Mouse (Mus musculus) naive thymus-derived CD4-positive, alpha-beta T cell, adult 2 months (primary cell): ENCODE measurements around the gene Tstd2.

ENCODE experiments used
- DNase-seq: peaks from one replicate; pipeline ENCODE4 v3.0.0-alpha.2; 2011; ENCODE audit warnings: low read depth

Gene Tstd2

DNA sequence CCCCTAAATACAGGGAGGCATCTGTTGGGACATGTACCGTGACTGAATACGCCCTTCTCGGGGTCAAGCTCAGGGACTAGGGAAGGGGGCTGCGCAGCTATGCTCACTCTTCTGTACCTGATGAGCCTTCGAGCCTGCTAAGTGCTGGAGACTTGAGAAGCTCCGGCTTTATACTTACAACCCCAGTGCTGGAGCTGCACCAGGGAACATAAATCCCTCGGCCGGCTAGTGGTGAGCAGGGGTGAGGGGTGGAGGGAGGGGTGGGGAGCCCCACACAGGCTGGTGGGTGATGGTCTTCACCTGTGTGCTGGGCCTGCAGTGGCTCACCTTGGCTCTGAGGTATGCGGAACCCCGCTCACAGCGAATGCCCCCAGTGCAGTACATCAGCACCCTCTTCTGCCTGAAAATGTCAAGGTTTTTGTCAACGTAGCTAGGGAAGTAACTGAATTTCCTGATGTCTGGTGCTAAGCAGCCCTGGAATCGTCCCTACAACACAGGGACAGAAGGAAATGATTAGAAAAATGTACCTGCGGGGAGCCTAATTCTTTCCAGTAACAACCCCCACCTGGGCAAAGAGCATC lies 18.9 kb downstream of the Tstd2 start:
- DNase-seq, result no peak

DNA sequence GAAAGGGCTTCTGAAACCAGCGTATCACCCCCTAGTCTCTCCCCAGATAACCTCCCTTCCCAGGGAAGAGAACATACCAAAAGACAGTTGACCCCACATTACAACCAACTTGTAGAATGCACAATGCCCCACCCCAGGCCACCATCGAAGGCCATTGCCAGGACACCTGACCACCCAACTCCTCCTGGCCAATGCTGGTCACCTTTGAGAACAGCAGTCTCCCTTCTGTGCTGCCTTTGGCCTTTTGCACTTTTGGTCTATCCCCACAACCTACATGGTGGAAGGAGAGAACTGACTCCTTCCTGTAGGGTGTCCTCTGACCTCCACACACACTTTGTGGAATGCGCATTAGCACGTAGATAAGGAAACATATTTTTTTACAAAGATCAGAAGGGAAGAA lies 21.0 kb downstream of the Tstd2 start:
- no peak for DNase-seq

DNA sequence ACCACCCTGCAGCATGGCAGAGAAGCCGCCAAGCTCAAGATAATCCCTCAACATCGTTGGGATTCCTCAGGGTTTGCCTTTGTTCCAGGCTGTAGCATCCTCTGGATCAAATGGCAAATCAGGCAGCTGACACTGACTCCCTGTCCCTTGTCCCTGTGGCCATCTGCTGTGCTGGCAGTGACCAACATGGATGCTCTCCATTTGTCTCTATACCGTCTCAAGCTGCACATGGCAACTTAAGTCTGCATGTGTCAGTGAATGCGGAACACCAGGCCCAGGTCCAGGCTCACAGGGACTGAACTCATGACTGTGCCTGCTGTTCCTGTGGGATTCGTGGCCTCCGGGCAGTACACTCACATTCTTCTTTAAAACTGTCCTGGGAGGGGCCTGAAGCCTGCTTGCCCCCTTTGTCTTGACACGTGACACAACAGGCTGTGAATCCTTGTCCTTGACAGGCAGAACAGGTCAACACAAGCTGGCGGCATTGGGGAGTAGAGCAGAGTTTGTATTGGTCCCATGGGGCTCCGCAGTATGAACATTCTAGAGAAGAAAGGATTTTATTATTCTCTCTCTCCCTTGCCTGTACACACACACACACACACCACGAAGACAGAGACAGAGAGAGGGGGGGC lies 21.8 kb downstream of the Tstd2 start:
- no peak for DNase-seq

DNA sequence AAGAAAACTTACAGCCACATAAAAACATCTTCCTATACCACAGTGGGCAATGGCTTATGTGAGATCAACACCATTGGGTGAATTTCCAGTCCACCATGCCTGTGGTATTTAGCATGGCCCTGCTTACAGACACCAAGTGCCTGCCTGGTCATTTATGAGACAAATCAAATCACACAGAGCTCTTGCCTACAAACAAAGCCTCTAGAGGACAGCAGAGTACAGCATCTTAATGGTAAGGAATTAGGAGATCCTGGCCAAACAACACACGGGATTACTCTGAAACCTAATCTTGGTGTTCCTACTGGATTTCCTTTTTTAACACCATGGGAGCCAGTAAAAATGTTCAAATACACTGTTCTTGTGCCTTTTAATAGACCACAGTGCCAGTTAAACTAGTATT lies 23.2 kb downstream of the Tstd2 start:
- no peak for DNase-seq

DNA sequence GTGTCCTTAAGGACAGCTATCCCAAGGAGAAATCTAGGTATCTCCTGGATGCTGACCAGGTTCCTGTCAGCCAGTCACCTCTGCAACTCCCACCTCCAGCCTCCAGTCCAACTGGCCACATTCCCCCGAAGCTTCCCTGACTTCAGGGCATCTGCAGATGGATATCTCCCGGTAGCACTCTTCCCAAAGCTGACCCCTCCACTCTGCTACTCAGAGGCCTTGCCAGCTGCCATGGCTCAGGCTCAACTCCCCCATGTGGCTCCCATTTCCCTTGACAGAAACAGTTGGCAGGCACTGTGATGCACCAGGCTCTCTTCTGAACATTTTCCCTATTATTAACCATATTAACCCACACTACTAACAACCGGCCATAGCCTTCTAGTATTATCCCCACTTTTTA lies 27.1 kb downstream of the Tstd2 start:
- no peak for DNase-seq

DNA sequence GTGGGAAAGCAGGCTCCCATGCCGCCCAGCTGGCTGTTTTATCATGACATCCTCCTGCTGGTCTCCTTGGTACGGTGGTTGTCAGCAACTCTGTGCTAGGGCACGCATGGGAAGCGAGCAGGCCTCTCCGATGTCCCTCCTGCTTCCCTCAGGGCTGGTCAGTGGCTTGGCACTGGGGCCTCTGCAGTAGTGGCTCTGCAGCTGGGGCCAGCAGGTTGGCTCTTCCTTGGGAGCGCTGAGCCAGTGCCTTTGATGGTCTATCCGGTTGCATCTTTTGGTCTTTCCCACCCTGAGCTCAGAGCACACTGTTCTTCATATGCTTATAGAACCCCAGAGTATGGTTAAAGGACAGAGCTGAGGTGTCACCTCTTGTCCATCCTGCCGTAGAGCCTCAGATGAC lies 28.4 kb downstream of the Tstd2 start:
- no peak for DNase-seq

DNA sequence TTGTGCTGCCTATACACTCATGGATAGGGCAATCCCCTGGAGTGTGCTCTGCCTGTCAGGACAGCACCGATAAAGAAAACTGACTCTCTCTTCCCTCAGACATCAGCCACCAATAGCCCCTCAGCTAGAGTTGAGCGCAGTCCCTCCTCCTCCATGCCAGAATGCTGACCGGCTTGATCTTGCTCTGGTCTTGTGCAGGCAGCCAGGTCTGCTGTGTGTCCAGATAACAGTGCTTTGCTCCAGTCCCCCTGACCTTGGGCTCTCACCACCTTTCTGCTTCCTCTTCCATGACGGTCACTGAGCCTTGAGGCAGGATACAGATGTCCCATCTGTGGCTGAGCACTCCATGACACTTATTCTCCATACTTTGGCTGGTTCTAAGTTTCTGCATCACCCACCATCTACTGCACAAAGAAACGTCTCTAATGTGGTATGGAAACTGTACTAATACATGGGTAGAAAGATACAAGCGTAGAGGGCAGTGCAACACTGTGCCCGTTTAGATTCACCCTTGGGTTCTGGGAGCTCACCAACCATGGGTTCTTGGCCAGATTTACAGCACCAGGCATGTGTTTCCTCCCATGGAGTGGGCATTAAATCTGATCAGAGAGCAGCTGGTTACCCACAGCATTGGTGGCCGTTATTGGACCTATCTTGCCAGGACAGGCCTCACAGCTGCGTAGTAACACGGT lies 36.3 kb downstream of the Tstd2 start:
- DNase-seq, result no peak

DNA sequence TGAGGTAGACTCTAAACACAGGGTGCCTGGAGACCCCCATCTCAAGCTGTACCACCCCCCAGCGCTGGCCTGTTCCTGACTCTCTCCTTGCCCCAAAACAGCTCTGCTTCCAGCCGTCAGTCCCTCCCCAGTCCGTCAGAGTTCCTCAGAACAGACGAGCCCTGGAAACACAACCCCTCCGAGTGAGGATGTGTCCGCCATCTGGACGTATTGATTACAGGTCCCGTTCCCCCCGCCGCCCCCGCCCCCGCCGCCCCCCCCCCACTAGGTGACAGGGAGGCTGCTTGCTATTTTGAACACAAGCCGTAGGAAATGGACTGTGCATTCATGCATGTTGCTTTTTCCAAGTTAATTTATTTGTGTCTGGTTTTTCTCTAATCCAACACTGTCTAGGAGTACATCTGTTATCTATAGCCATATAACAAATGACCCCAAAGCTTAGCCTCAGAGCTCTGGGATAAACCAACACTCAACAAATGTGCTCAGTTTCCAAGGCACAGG lies 37.2 kb downstream of the Tstd2 start:
- no peak for DNase-seq

DNA sequence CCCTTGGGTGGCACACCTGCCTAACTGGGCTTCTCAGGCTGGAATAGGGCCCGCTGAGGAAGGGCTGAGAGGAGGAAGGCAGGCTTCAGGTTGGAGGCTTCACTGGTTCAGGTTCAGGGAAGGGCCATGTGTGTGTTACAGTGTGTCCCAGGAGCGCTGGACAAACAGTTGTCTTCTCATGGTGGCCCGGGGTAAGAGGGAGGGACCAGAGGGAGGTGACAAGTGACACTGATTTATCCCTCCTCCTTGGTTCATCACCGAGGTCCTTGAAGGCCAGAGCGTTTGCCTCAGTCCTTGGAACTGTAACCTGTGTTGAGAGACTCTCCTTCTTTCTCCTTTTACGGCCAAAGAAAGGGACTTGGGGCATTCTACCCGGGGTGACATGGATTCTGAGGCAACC lies 38.0 kb downstream of the Tstd2 start:
- no peak for DNase-seq

DNA sequence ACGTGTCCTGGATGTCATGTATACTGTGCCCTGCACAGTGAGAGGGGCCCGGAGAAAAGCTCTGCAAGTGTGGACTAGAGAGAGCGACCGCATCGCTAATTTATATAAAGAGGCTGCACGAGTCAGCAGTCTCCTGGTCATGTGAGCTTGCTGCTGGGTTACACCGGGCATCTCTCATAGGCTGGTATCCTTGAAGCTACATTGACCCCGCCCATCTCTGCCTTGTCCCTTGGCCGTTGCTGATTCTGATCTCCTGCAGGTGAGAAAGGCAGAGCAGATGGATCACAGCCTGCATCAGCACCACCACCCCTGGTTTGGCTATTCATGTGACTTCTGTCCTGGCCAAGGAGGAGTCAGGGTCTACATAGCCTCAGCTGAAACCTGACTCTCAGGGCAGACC lies 39.4 kb downstream of the Tstd2 start:
- no peak for DNase-seq

DNA sequence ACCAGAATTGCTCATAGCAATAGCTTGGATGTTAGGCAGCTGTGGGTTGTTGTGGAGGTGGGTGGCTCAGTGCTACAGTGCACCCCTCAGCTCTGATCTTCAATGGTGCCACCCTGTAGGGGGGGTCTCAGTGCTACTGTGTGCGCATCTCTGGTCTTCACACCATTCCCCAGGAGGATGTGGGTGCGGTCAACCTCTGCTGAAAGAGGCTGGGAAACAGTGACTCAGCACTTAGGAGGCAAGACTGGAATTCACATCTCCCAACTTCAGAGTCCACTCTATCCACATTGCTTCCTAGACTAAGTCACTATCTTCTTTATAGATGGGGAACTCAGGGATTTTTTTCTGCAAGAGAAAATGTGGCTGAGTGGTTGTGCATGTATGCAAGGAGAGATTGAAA lies 40.9 kb downstream of the Tstd2 start:
- no peak for DNase-seq

DNA sequence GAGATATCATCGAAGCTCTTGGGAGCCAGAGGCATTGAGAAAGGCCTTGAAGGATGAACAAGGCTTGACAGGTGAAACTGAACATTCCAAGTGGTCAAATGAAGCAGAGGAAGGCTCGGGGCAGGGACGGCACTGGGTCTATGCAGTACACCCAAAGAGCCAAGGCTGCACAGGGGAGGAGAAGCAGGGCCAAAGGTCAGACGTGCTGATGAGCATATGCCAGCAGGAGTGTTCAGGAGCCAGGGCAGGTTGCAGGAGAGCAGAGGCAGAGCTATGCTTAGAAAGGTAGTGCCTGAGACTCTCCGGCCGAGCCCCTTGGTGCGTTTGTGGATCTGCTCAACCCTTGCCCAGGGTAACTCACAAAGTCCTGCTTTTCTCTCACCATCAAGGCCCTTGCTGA lies 41.9 kb downstream of the Tstd2 start:
- DNase-seq, result no peak

DNA sequence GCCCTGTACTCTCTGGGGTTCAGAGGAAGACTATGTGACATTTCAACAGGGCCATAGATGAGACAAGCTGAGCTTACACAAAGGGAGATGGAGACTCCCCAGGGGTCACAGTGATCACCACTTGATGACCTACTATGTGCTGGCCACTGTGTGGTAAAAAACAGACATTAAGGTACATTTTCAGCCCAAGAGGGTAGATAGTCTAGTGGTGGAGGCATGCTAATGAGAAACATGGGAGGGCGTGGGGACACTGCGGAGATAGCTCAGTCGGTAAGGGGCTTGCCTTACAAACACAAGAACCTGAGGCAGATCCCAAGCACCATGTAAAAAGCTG lies 42.7 kb downstream of the Tstd2 start:
- no peak for DNase-seq

DNA sequence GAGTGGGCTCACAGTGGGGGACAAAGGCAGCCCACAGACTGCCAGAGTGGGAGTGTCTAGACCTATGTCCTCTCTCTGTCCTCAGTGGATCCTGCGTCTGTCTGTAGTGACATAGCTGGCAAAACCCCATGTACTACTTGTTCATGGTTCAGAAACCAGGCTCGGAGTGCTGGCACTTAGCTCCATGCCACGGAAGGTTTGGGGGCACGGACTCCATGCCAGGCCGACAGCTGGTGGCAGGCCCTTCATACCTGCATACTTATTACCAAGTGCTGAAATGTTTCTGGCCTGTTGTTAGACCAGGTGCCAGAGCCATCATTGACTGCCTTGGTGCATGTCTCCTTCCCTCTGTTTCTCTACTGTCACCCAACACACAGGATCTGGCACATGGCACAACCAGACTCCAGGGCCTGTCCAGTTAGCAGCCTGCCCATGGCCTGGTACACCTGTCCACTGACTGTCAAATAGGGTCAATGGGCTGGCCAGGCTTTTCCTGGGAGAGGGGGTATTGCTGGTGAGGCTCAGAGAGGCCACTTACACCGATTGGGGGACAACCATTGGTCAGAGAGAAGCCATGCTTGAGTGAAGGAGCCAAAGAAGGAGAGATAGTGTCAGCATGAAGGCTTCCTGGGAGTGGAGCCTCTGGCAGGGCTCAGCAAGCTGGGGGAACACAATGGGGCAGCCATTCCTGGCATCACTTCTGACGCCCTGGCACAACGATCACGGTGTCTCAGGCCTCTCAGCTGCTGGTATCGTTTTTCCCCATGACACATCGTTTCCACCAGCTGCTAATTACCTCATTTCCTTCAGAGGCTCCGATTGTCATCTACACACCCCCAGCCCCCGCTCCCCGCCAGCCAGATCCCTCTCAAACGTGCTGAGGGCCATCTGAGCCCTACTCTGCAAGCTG lies 43.3 kb downstream of the Tstd2 start:
- no peak for DNase-seq

DNA sequence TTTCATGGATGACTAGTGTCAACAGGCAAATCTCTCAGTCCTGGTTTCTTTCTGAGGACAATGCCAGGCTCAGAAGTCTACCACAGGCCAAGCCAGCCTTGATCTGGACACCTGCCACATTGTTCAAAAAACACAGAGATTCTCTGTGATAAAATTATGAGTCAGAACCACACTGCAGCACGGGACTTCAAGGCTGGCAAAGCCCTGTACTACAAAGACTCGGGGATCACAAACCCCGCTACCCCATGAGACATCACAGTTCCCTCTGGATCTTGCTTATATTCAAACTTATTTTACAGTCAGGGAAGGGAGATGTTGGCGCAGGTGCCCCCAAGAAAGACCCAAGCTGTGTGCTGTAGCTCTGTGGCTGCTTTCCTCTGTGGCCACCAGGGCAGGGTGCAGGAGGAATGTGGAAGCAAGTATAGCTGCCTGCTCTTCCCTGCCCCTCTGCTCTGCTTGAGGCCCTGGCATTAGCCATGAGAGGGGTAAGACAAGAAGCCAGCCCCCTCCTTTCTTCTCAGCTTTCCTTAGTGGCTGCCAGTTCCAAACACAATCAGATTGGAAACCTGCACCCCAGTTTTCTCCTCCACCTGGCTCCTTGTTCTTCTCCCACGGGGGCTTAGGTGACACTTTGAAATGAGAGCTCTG lies 45.9 kb downstream of the Tstd2 start:
- no peak for DNase-seq

DNA sequence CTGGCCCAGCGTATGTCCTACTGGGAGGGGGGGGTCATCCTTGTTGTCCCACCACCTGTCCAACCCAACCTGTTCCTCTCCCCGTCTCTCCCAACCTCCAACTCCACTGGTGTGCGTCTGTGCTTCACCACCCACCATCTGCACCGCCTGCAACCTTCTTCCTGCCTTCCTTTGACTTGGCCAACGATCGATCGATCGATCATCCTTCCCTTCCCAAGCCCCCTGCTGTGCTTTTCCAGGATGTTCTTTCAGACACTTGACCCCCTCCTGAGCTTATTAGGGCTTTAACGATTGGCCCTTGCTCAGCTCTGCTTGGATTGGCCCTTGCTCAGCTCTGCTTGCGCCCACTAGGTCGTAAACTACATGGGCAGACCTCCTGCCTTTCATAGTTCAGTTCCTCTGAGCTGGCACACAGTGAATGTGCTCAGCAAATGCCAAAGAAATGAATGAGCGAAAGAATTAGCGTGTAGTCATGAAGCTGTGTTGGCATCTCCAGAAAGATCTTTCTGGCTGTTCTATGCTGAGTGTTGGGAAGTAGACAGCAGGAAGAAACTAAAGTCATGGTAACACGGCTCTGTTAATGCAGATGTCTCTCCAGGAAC lies 48.9 kb downstream of the Tstd2 start:
- no peak for DNase-seq

DNA sequence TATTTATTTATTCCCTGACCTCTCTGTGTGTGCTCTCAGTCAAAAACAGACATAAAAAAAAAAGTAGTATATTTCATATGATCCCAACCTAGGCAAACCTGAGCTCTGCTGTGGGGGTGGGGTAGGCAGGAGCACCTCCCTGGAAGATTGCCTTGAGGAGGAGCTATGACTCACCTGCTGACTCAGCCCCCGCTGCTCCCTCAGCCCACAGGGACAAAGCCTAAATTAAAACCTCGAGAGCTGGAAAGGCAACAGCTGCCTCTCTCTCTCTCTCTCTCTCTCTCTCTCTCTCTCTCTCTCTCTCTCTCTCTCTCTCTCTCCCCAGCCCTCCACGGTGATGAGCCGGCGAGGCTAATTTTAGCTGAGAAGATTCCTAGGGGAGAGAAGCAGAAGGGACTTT lies 50.6 kb downstream of the Tstd2 start:
- DNase-seq, result no peak

DNA sequence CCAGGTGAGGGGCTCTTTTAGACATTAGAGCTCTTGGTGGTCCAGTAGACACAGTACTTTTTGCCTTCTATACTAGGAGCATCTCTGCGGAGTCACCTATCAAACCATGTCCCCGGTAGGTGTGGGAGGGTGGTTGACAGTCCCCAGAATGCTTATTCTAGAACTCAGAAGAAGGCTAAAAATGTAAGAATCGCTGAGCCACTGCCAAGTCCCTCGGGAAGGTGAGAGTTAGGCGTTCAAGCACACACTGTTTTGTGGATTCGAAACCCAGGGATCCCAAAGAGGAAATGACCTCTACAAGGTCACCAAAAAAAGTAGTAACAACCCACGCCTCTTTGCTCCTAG lies 51.1 kb downstream of the Tstd2 start:
- no peak for DNase-seq

DNA sequence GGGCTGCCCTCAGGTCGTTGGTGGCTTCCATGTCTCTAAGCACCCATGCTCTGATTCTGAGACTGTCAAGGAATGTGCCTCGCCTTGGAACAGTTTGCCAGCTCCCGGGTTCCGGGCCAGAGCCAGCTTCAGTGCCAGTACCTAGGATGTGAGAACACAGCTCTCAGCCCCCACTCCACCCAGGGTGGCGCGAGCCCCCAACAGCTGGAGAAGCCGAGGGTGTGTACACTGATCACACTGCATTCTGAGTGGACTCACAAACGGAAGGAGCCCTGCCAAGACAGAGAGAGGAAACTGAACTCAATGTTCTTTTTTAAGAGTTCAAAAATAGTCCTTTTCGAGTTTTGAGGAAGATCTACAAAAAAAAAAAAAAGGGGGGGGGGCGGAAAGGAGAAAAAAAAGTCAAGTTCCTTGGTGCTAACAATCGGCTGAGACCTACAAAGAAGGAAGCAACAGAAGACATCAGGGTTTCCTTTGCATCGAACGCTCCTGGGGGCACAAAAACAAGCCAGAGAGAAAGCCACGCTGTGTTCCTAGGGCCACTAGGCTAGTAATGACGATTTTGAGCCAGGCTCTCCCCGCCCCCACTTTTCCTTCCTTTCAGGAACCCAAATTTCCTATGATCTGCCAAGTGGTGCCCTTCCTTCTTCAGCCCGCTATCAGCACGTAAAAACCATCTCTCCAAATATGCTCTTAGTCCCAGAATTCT lies 51.6 kb downstream of the Tstd2 start:
- DNase-seq, result no peak

DNA sequence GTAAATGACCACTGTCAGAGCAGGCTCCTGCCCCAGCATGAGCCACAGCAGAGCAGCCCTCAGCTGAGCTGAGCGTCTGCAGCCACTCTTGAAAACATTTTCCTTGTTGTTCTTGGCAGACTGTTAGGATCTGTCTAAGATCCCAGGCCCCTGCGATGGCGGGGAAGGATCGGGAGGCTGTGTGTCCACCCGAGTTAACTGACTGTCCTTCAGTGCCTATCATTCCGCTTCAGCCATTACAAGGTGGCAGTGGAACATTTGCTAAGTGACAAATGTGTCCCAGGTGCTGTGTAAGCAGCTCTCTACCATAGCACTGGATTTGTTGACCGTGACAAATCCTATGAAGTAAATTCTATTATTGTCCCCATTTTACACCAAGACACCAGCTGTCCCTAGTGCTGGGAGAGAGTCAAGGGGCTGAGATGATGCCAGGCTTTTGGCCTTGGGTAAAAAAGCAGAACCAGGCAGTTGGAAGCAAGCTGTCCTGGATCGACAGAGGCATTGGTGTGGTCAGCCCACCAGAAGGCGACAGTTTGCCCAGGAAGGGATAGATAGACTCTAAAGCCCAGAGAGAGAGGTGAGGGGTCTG lies 53.2 kb downstream of the Tstd2 start:
- no peak for DNase-seq
